Mouse (Mus musculus): ENCODE measurements at regions not wholly inside any gene's neighbourhood (a gene's known extent, or its start where the extent isn't known, plus 50 kb on each side); places are given as distances from the start of the nearest gene placed in this dataset.

GRCm38 (mm10) chr13:31405312-31405711 is 150.6 kb upstream of the Foxq1 start:
- no peak overlapping the region for H3K9ac ChIP-seq
- H3K9me3 ChIP-seq (replicated peaks) = no peaks in the 10 kb centered on the region
- no peak overlapping the region for H3K4me3 ChIP-seq
- no peak overlapping the region for H3K4me2 ChIP-seq
- 78% methylated on average over 2 of the region's 2 CpGs for WGBS
- H3K27ac ChIP-seq (ENCODE audit: poor library complexity, severe bottlenecking) = no peak overlapping the region
- H3K36me3 ChIP-seq = no peaks in the 10 kb centered on the region
- ATAC-seq (ENCODE audit: insufficient number of reproducible peaks, low FRiP score) = no peak
- H3K27me3 ChIP-seq (replicated peaks) = peaks cover 3% of the 10 kb centered on the region; the same call in 1 of the 2 replicates
- no peaks in the 10 kb centered on the region for H3K4me1 ChIP-seq (replicated peaks)

- Histone ChIP-seq H3K4me3 (no peak overlapping the region), H3K27me3 (replicated peaks) (0 out of 2 replicates have a peak, but pooled peaks cover 3% of the 10 kb centered on the region), H3K27ac (ENCODE audit: poor library complexity, severe bottlenecking) (no peak overlapping the region), H3K4me2 (no peak overlapping the region), H3K9me3 (replicated peaks) (no peaks in the 10 kb centered on the region), H3K9ac (no peak overlapping the region), H3K4me1 (replicated peaks) (no peaks in the 10 kb centered on the region), H3K36me3 (no peaks in the 10 kb centered on the region)
- no peak for ATAC-seq (ENCODE audit: insufficient number of reproducible peaks, low FRiP score)
- WGBS = 56% methylated on average over 10 of the region's 10 CpGs
Measured at GRCm38 (mm10) chr13:31408439-31409122, 147.4 kb upstream of the Foxq1 start.

- Histone ChIP-seq H3K4me2 (no peak overlapping the region), H3K9me3 (replicated peaks) (no peaks in the 10 kb centered on the region), H3K36me3 (no peaks in the 10 kb centered on the region), H3K9ac (no peak overlapping the region), H3K4me1 (replicated peaks) (no peaks in the 10 kb centered on the region), H3K27ac (ENCODE audit: poor library complexity, severe bottlenecking) (no peak overlapping the region), H3K27me3 (replicated peaks) (0 out of 2 replicates have a peak, but pooled peaks cover 3% of the 10 kb centered on the region), H3K4me3 (no peak overlapping the region)
- WGBS = 74% methylated on average over 2 of the region's 2 CpGs
- ATAC-seq (ENCODE audit: insufficient number of reproducible peaks, low FRiP score) = no peak
Measured at GRCm38 (mm10) chr13:31409123-31409513, 146.8 kb upstream of the Foxq1 start.

- no peak overlapping the region for H3K4me2 ChIP-seq
- H3K27ac ChIP-seq (ENCODE audit: poor library complexity, severe bottlenecking) = no peak overlapping the region
- 88% methylated on average over 5 of the region's 5 CpGs for WGBS
- H3K4me1 ChIP-seq (replicated peaks) = no peaks in the 10 kb centered on the region
- H3K36me3 ChIP-seq = no peaks in the 10 kb centered on the region
- no peaks in the 10 kb centered on the region for H3K9me3 ChIP-seq (replicated peaks)
- H3K4me3 ChIP-seq = no peak overlapping the region
- no peaks in the 10 kb centered on the region for H3K27me3 ChIP-seq (replicated peaks)
- no peak for ATAC-seq (ENCODE audit: insufficient number of reproducible peaks, low FRiP score)
- H3K9ac ChIP-seq = no peak overlapping the region
Measured at GRCm38 (mm10) chr13:31421556-31421955, 134.4 kb upstream of the Foxq1 start.

- no peak overlapping the region for H3K9ac ChIP-seq
- H3K36me3 ChIP-seq = no peaks in the 10 kb centered on the region
- WGBS = 83% methylated on average over 3 of the region's 3 CpGs
- no peaks in the 10 kb centered on the region for H3K27me3 ChIP-seq (replicated peaks)
- no peak overlapping the region for H3K4me3 ChIP-seq
- no peak overlapping the region for H3K27ac ChIP-seq (ENCODE audit: poor library complexity, severe bottlenecking)
- H3K4me1 ChIP-seq (replicated peaks) = no peaks in the 10 kb centered on the region
- no peak overlapping the region for H3K4me2 ChIP-seq
- H3K9me3 ChIP-seq (replicated peaks) = no peaks in the 10 kb centered on the region
- no peak for ATAC-seq (ENCODE audit: insufficient number of reproducible peaks, low FRiP score)
Measured at GRCm38 (mm10) chr13:31423599-31423998, 132.3 kb upstream of the Foxq1 start.

- Histone ChIP-seq H3K36me3 (no peaks in the 10 kb centered on the region), H3K27ac (ENCODE audit: poor library complexity, severe bottlenecking) (no peak overlapping the region), H3K4me1 (replicated peaks) (no peaks in the 10 kb centered on the region), H3K9me3 (replicated peaks) (no peaks in the 10 kb centered on the region), H3K9ac (no peak overlapping the region), H3K4me3 (no peak overlapping the region), H3K27me3 (replicated peaks) (no peaks in the 10 kb centered on the region), H3K4me2 (no peak overlapping the region)
- ATAC-seq (ENCODE audit: insufficient number of reproducible peaks, low FRiP score) = no peak
- 67% methylated on average over 7 of the region's 7 CpGs for WGBS
Measured at GRCm38 (mm10) chr13:31425825-31426500, 130.0 kb upstream of the Foxq1 start.

GRCm38 (mm10) chr13:31436434-31436833 is 119.5 kb upstream of the Foxq1 start:
- Histone ChIP-seq H3K27me3 (replicated peaks) (0 out of 2 replicates have a peak, but pooled peaks cover 3% of the 10 kb centered on the region), H3K36me3 (no peaks in the 10 kb centered on the region), H3K9ac (no peak overlapping the region), H3K27ac (ENCODE audit: poor library complexity, severe bottlenecking) (no peak overlapping the region), H3K4me2 (no peak overlapping the region), H3K4me1 (replicated peaks) (no peaks in the 10 kb centered on the region), H3K9me3 (replicated peaks) (no peaks in the 10 kb centered on the region), H3K4me3 (no peak overlapping the region)
- WGBS = 83% methylated on average over 7 of the region's 7 CpGs
- no peak for ATAC-seq (ENCODE audit: insufficient number of reproducible peaks, low FRiP score)

GRCm38 (mm10) chr13:31439761-31440627 is 115.9 kb upstream of the Foxq1 start:
- no peaks in the 10 kb centered on the region for H3K4me1 ChIP-seq (replicated peaks)
- ATAC-seq (ENCODE audit: insufficient number of reproducible peaks, low FRiP score) = no peak
- H3K9me3 ChIP-seq (replicated peaks) = no peaks in the 10 kb centered on the region
- no peak overlapping the region for H3K9ac ChIP-seq
- no peak overlapping the region for H3K27ac ChIP-seq (ENCODE audit: poor library complexity, severe bottlenecking)
- H3K36me3 ChIP-seq = no peaks in the 10 kb centered on the region
- H3K4me3 ChIP-seq = no peak overlapping the region
- no peak overlapping the region for H3K4me2 ChIP-seq
- WGBS = 72% methylated on average over 9 of the region's 9 CpGs
- H3K27me3 ChIP-seq (replicated peaks) = 0 out of 2 replicates have a peak, but pooled peaks cover 3% of the 10 kb centered on the region

- no peak overlapping the region for H3K4me2 ChIP-seq
- no peak for ATAC-seq (ENCODE audit: insufficient number of reproducible peaks, low FRiP score)
- WGBS = 49% methylated on average over 2 of the region's 2 CpGs
- no peaks in the 10 kb centered on the region for H3K36me3 ChIP-seq
- no peaks in the 10 kb centered on the region for H3K9me3 ChIP-seq (replicated peaks)
- 0 out of 2 replicates have a peak, but pooled peaks cover 6% of the 10 kb centered on the region for H3K4me1 ChIP-seq (replicated peaks)
- H3K4me3 ChIP-seq = no peak overlapping the region
- no peak overlapping the region for H3K27ac ChIP-seq (ENCODE audit: poor library complexity, severe bottlenecking)
- no peaks in the 10 kb centered on the region for H3K27me3 ChIP-seq (replicated peaks)
- no peak overlapping the region for H3K9ac ChIP-seq
Measured at GRCm38 (mm10) chr13:31458883-31459282, 97.1 kb upstream of the Foxq1 start.

- Histone ChIP-seq H3K9me3 (replicated peaks) (no peaks in the 10 kb centered on the region), H3K4me2 (no peak overlapping the region), H3K9ac (no peak overlapping the region), H3K27me3 (replicated peaks) (no peaks in the 10 kb centered on the region), H3K27ac (ENCODE audit: poor library complexity, severe bottlenecking) (no peak overlapping the region), H3K4me1 (replicated peaks) (no peaks in the 10 kb centered on the region), H3K36me3 (no peaks in the 10 kb centered on the region), H3K4me3 (no peak overlapping the region)
- 65% methylated on average over 8 of the region's 8 CpGs for WGBS
- ATAC-seq (ENCODE audit: insufficient number of reproducible peaks, low FRiP score) = no peak
Measured at GRCm38 (mm10) chr13:31465141-31465540, 90.8 kb upstream of the Foxq1 start.

GRCm38 (mm10) chr13:31465711-31466110 is 90.2 kb upstream of the Foxq1 start:
- Histone ChIP-seq H3K4me1 (replicated peaks) (no peaks in the 10 kb centered on the region), H3K36me3 (no peaks in the 10 kb centered on the region), H3K4me3 (no peak overlapping the region), H3K4me2 (no peak overlapping the region), H3K27ac (ENCODE audit: poor library complexity, severe bottlenecking) (no peak overlapping the region), H3K27me3 (replicated peaks) (no peaks in the 10 kb centered on the region), H3K9ac (no peak overlapping the region), H3K9me3 (replicated peaks) (no peaks in the 10 kb centered on the region)
- no peak for ATAC-seq (ENCODE audit: insufficient number of reproducible peaks, low FRiP score)
- WGBS = 73% methylated on average over 4 of the region's 4 CpGs

Measured in heart, embryonic 12.5 days (tissue).